Mouse (Mus musculus): ENCODE results near the gene Tectb. TPM values are rescaled to one million over a fixed set of nuclear protein-coding genes. Genes with fewer than 3 reads are reported as not detected.

The Tectb gene
- polyA plus RNA-seq, 1 experiment: not detected

GRCm38 (mm10) chr19:55170399-55170798, 10.1 kb upstream of the Tectb start:
- no peak overlapping the region for H3K27ac ChIP-seq (ENCODE audit: insufficient read depth, low read depth, low read length)
- TF ChIP-seq CTCF (IDR thresholded peaks at IDR 0.05; ENCODE audit: insufficient read depth, low read depth, low read length): no peak
- TF ChIP-seq POLR2A (IDR thresholded peaks at IDR 0.05; ENCODE audit: insufficient read depth, low read depth, low read length): no peak

DNA sequence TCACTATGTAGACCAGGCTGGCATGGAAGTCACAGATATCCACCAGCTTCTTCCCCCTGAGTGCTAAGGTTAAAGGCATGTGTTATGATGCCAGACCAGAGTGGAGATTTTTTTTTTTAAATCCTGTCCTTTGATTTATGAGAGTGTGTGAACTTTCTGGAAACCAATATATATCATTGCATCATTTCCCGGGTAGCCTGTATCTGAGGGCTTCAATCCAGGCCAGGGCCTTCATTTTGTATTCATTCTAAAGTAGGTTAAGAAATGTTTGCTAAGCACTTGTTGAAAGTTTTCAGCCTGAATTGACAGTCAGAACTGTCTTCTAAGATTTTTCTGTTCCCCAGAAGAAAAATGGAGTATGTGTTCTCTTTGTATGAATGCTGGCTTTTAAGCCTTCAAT, 8.9 kb upstream of the Tectb start:
- no peak overlapping the region for H3K4me3 ChIP-seq (ENCODE audit: insufficient read depth, low read depth, low read length)
- H3K27ac ChIP-seq (ENCODE audit: insufficient read depth, low read depth, low read length): no peak overlapping the region
- WGBS: 80% methylated on average over 1 of the region's 1 CpGs
- no peaks in the 10 kb centered on the region for H3K4me1 ChIP-seq (ENCODE audit: control insufficient read depth, insufficient read depth, low read length)
- no peak for TF ChIP-seq POLR2A (IDR thresholded peaks at IDR 0.05; ENCODE audit: insufficient read depth, low read depth, low read length)
- no peak for TF ChIP-seq CTCF (IDR thresholded peaks at IDR 0.05; ENCODE audit: insufficient read depth, low read depth, low read length)

More at GRCm38 (mm10) chr19:55170399-55170798, 10.1 kb upstream of the Tectb start:
- Histone ChIP-seq H3K4me1 (ENCODE audit: control insufficient read depth, insufficient read depth, low read length) (no peaks in the 10 kb centered on the region), H3K4me3 (ENCODE audit: insufficient read depth, low read depth, low read length) (no peak overlapping the region)

GRCm38 (mm10) chr19:55177143-55177542, 3.4 kb upstream of the Tectb start:
- no peak for TF ChIP-seq CTCF (IDR thresholded peaks at IDR 0.05; ENCODE audit: insufficient read depth, low read depth, low read length)
- TF ChIP-seq POLR2A (IDR thresholded peaks at IDR 0.05; ENCODE audit: insufficient read depth, low read depth, low read length): no peak
- no peak overlapping the region for H3K4me3 ChIP-seq (ENCODE audit: insufficient read depth, low read depth, low read length)
- peak overlapping the region; percentile 44; the same call in 1 of the 2 replicates for H3K27ac ChIP-seq (ENCODE audit: insufficient read depth, low read depth, low read length)
- WGBS: 61% methylated on average over 3 of the region's 3 CpGs
- H3K4me1 ChIP-seq (ENCODE audit: control insufficient read depth, insufficient read depth, low read length): 0 out of 2 replicates have a peak, but pooled peaks cover 2% of the 10 kb centered on the region

- H3K27ac ChIP-seq (ENCODE audit: insufficient read depth, low read depth, low read length): no peak overlapping the region; the same call in 1 of the 2 replicates
Observed at GRCm38 (mm10) chr19:55184442-55184841, 3.9 kb downstream of the Tectb start.

GRCm38 (mm10) chr19:55185074-55185473, 4.5 kb downstream of the Tectb start:
- WGBS: 42% methylated on average over 7 of the region's 7 CpGs
- TF ChIP-seq CTCF (IDR thresholded peaks at IDR 0.05; ENCODE audit: insufficient read depth, low read depth, low read length) (no peak), POLR2A (IDR thresholded peaks at IDR 0.05; ENCODE audit: insufficient read depth, low read depth, low read length) (no peak)
- Histone ChIP-seq H3K27ac (ENCODE audit: insufficient read depth, low read depth, low read length) (0 out of 2 replicates have a peak overlapping the region, but pooled peaks have one; percentile 3), H3K4me3 (ENCODE audit: insufficient read depth, low read depth, low read length) (no peak overlapping the region), H3K4me1 (ENCODE audit: control insufficient read depth, insufficient read depth, low read length) (no peaks in the 10 kb centered on the region)

More at GRCm38 (mm10) chr19:55184442-55184841, 3.9 kb downstream of the Tectb start:
- H3K4me1 ChIP-seq (ENCODE audit: control insufficient read depth, insufficient read depth, low read length): no peaks in the 10 kb centered on the region
- TF ChIP-seq CTCF (IDR thresholded peaks at IDR 0.05; ENCODE audit: insufficient read depth, low read depth, low read length) (no peak), POLR2A (IDR thresholded peaks at IDR 0.05; ENCODE audit: insufficient read depth, low read depth, low read length) (no peak)
- 50% methylated on average over 7 of the region's 7 CpGs for WGBS
- H3K4me3 ChIP-seq (ENCODE audit: insufficient read depth, low read depth, low read length): no peak overlapping the region

DNA sequence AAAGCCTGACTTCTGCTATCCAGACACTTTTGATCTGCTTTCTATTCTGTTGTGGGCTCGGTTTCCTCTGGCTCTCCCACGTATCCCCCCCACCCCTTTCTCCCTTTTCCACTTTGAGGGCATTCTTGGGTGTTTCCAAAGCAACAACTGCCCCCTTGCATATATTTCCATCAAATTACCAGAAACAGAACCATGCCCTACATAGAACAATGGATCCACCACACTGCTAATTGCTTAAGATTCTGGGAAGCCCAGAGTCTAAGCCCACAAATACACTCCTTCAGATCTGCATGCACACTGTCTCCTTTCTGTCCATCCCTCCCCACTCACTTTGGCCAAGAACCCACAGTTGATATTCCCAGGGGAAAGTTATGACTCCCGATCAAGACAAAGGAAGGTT, 5.1 kb downstream of the Tectb start:
- H3K4me1 ChIP-seq (ENCODE audit: control insufficient read depth, insufficient read depth, low read length): no peaks in the 10 kb centered on the region
- no peak overlapping the region for H3K4me3 ChIP-seq (ENCODE audit: insufficient read depth, low read depth, low read length)
- H3K27ac ChIP-seq (ENCODE audit: insufficient read depth, low read depth, low read length): peak overlapping the region; percentile 47; the same call in 1 of the 2 replicates
- TF ChIP-seq CTCF (IDR thresholded peaks at IDR 0.05; ENCODE audit: insufficient read depth, low read depth, low read length) (no peak), POLR2A (IDR thresholded peaks at IDR 0.05; ENCODE audit: insufficient read depth, low read depth, low read length) (no peak)
- WGBS: 50% methylated on average over 3 of the region's 3 CpGs

DNA sequence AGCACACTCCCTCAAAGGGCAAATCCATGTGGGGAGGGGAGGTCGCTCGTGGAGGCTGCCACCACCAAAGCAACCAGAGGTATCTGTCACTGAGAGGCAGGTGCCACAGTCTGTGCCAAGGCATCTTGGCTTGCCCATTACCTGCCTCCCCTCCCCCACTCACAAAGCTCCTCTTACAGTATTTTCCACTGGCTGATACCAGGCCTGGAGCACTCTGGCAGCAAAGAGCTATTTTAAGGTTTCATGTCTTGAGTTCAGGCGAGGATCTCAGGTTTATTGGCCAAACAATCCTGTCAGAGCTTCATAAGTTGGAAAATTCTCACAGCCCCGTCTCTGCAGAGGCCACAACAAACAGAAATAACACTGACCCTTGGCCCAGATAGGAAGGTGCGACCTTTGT, 9.5 kb downstream of the Tectb start:
- H3K4me1 ChIP-seq (ENCODE audit: control insufficient read depth, insufficient read depth, low read length): no peaks in the 10 kb centered on the region
- H3K4me3 ChIP-seq (ENCODE audit: insufficient read depth, low read depth, low read length): no peak overlapping the region
- no peak overlapping the region for H3K27ac ChIP-seq (ENCODE audit: insufficient read depth, low read depth, low read length)
- WGBS: 87% methylated on average over 5 of the region's 5 CpGs
- TF ChIP-seq POLR2A (IDR thresholded peaks at IDR 0.05; ENCODE audit: insufficient read depth, low read depth, low read length) (no peak), CTCF (IDR thresholded peaks at IDR 0.05; ENCODE audit: insufficient read depth, low read depth, low read length) (no peak)

DNA sequence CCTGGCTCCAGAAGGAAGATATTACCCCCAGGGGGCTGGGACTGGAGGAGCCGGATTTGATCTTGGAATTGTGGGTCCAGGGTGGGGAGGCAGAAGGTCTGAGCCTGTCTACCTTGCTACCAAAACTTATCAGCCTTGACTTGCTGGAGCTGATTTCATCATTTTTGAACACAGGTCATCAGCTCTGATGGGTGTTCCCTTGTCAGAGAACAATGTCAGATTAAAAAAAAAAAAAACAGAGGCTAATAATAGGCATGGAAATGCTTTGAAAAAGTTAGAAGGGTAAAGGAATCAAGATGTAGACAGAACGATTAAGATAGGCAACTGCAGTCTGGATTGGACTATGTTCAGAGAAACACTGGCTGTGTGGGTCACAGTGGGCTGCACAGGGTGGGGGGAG, 11.1 kb downstream of the Tectb start:
- no peak overlapping the region for H3K4me3 ChIP-seq (ENCODE audit: insufficient read depth, low read depth, low read length)
- no peak overlapping the region for H3K27ac ChIP-seq (ENCODE audit: insufficient read depth, low read depth, low read length)
- no peak for TF ChIP-seq CTCF (IDR thresholded peaks at IDR 0.05; ENCODE audit: insufficient read depth, low read depth, low read length)
- no peak for TF ChIP-seq POLR2A (IDR thresholded peaks at IDR 0.05; ENCODE audit: insufficient read depth, low read depth, low read length)
- 59% methylated on average over 2 of the region's 2 CpGs for WGBS
- H3K4me1 ChIP-seq (ENCODE audit: control insufficient read depth, insufficient read depth, low read length): no peaks in the 10 kb centered on the region

GRCm38 (mm10) chr19:55192254-55192945, 11.9 kb downstream of the Tectb start:
- H3K27ac ChIP-seq (ENCODE audit: insufficient read depth, low read depth, low read length): no peak overlapping the region
- TF ChIP-seq CTCF (IDR thresholded peaks at IDR 0.05; ENCODE audit: insufficient read depth, low read depth, low read length) (no peak), POLR2A (IDR thresholded peaks at IDR 0.05; ENCODE audit: insufficient read depth, low read depth, low read length) (no peak)
- H3K4me3 ChIP-seq (ENCODE audit: insufficient read depth, low read depth, low read length): no peak overlapping the region
- H3K4me1 ChIP-seq (ENCODE audit: control insufficient read depth, insufficient read depth, low read length): no peaks in the 10 kb centered on the region
- 88% methylated on average over 21 of the region's 21 CpGs for WGBS
